Mouse (Mus musculus) cerebellum, adult 2 months (tissue): ENCODE results near the gene Sft2d1. TPM values are rescaled to one million over a fixed set of nuclear protein-coding genes. Genes with fewer than 3 reads are reported as not detected.
"Not testable (repeated sequence)": the region's sequence is repeated elsewhere in the genome, so short reads cannot be mapped to it uniquely, and the experiment has no call there.

Source experiments
- DNase-seq, 2 experiments: peaks; one replicate each; pipeline ENCODE4 v3.0.0; 2021
- H3K27ac ChIP-seq: fragments of 200-500 bp; 2 replicates; pipeline ENCODE4 v1.5.1; 2012; ENCODE audit warnings: low read length, control low read depth, inconsistent platforms; ENCODE audit not compliant: insufficient read depth
- H3K27me3 ChIP-seq: fragments of 200-500 bp; 2 replicates; pipeline ENCODE4 v1.6.1; 2012; ENCODE audit warnings: inconsistent platforms, mild to moderate bottlenecking, low read length, moderate library complexity; ENCODE audit not compliant: control insufficient read depth, insufficient read depth
- H3K4me1 ChIP-seq: fragments of 200-500 bp; 2 replicates; pipeline ENCODE4 v1.6.1; 2011; ENCODE audit warnings: low read length; ENCODE audit not compliant: control insufficient read depth, insufficient read depth
- H3K4me3 ChIP-seq: fragments of 200-500 bp; replicated peaks from 2 replicates; pipeline ENCODE3; 2011; ENCODE audit warnings: mild to moderate bottlenecking, low read depth, low read length, control low read depth; ENCODE audit not compliant: insufficient read depth
- CTCF ChIP-seq: fragments of 200-500 bp; IDR thresholded peaks from 2 replicates; pipeline ENCODE4 v1.5.1; 2011; ENCODE audit warnings: low read depth, mild to moderate bottlenecking, control low read depth, low read length, moderate library complexity, borderline replicate concordance; ENCODE audit not compliant: insufficient read depth
- POLR2A ChIP-seq: fragments of 200-500 bp; IDR thresholded peaks from 2 replicates; pipeline ENCODE4 v1.6.1; 2011; ENCODE audit warnings: low read length, control low read depth, borderline replicate concordance; ENCODE audit not compliant: insufficient read depth
- WGBS: fragments of 180-500 bp; shearing (Covaris S2); methylation state at CpG from one replicate; pipeline ENCODE4 v1.1.7; 2018; 5-methylcytosine and 5-hydroxymethylcytosine counted together
- polyA plus RNA-seq: library from polyadenylated mRNA; depleted of rRNA; stranded (reverse); fragments of >200 nt; gene quantifications from 2 replicates; pipeline ENCODE4 v1.2.3, GENCODE M21; 2012; rRNA removed

Sft2d1 gene
- 116 and 118 TPM in 2 replicates for polyA plus RNA-seq

DNA sequence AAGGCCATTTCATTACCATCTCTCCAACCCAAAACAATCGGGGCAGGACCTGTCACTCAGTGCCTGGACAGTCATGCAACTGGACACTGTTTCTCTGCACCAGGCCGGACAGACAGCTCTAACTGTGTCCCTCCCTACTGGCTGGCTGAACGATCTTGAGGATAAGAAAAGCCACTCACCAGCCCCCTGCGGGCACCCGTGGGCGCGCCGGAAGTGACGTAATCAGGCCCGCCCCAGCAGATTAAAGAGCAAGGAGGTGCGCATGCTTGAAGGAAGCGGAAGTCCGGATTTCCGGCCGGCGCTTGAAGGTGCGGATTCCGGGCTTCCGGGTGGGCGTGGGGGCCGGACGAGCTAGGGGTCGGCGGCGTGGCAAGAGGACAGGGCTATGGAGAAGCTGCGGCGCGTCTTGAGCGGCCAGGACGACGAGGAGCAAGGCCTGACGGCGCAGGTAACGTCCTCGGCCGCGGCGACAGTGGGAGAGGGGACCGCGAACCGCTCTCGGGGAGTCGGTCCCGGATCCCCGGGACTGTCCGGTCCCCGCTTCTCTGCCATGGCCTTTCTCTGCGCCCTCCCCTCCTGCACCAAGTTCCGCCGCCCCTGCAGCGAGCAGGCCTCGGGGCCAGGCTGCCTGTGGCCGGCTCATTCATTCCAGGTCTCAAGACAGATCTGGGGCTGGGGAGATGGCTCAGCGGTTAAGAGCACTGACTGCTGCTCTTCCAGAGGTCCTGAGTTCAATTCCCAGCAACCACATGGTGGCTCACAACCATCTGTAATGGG is at the start of gene Sft2d1:
Sft2d1 (plus strand) TSS at position 265 of the 777 bp plus-strand sequence.
- peaks cover 9% of the 10 kb centered on the region for H3K4me1 ChIP-seq
- peak within 1 kb of the TSS; percentile 99 for H3K4me3 ChIP-seq
- peak; percentile 95 for TF ChIP-seq POLR2A
- TF ChIP-seq CTCF, result no peak
- H3K27me3 ChIP-seq, result no peaks in the 10 kb centered on the region
- H3K27ac ChIP-seq, result peak within 1 kb of the TSS; percentile 81
- DNase-seq, result peak; percentile 98
- under 1% methylated on average over 54 of the region's 54 CpGs for WGBS

DNA sequence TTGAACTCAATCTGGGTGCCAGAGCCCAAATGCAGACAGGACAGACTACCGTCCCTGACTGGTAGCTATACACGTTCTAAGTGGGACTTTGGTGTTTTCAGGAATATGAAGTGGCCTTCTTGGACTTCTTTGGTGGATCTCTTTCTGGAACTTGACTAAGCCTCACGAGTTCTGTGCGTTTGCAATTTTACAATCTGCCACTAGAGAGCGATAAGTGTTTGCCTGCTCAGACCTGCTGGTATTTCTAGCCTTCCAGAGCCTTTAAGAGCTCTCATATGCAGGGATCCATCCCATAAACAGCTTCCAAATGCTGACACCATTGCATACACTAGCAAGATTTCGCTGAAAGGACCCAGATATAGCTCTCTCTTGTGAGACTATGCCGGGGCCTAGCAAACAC is 46.3 kb upstream of the Sft2d1 start:
- peak; percentile 53 to 66 for DNase-seq
- not testable (repeated sequence) for H3K4me1 ChIP-seq, H3K4me3 ChIP-seq, H3K27me3 ChIP-seq, H3K27ac ChIP-seq
- 10% methylated on average over 7 of the region's 7 CpGs for WGBS
- TF ChIP-seq CTCF, result peak; percentile 71

- Histone ChIP-seq H3K27me3 (no peaks in the 10 kb centered on the region), H3K27ac (no peak overlapping the region), H3K4me3 (no peak overlapping the region), H3K4me1 (no peaks in the 10 kb centered on the region; the same call in 1 of the 2 replicates)
- 40% methylated on average over 6 of the region's 6 CpGs for WGBS
- TF ChIP-seq POLR2A (no peak), CTCF (no peak)
- DNase-seq, result no peak
These were observed 38.7 kb upstream of the Sft2d1 start for GRCm38 (mm10) chr17:8272054-8272749.

GRCm38 (mm10) chr17:8272951-8273350 is 38.0 kb upstream of the Sft2d1 start:
- WGBS, result 77% methylated on average over 6 of the region's 6 CpGs
- H3K4me3 ChIP-seq, result no peak overlapping the region
- DNase-seq, result no peak
- H3K27ac ChIP-seq, result no peak overlapping the region
- TF ChIP-seq POLR2A, result no peak
- TF ChIP-seq CTCF, result no peak
- H3K4me1 ChIP-seq, result no peaks in the 10 kb centered on the region; the same call in 1 of the 2 replicates
- no peaks in the 10 kb centered on the region for H3K27me3 ChIP-seq

DNA sequence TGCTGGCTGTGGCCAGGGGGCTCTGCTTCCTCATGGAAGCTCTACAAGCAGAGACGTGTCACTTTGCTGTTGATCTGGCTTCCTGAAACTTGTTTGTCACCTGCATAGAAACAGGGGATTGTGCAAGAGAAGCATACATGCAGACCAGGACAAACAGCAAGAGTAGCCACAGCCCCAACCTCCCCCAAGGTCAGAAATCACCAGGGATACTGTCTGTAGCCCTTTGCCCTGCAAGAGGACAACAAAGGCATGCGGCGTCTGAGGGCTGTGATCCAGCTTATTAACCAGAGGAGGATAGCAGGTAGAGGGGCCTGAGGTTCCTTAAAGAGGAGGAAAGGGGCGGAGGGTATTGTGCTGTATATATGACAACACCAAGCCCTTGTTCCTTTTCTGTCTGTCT is 34.8 kb upstream of the Sft2d1 start:
- DNase-seq, result no peak
- WGBS, result 78% methylated on average over 4 of the region's 4 CpGs
- TF ChIP-seq POLR2A, result no peak
- TF ChIP-seq CTCF, result no peak
- H3K27me3 ChIP-seq, result no peaks in the 10 kb centered on the region
- H3K4me1 ChIP-seq, result no peaks in the 10 kb centered on the region; the same call in 1 of the 2 replicates
- H3K4me3 ChIP-seq, result no peak overlapping the region
- H3K27ac ChIP-seq, result no peak overlapping the region

- Histone ChIP-seq H3K27me3 (no peaks in the 10 kb centered on the region), H3K4me1 (no peaks in the 10 kb centered on the region; the same call in 1 of the 2 replicates), H3K4me3 (no peak overlapping the region), H3K27ac (no peak overlapping the region)
- 76% methylated on average over 7 of the region's 7 CpGs for WGBS
- TF ChIP-seq POLR2A, result no peak
- no peak for TF ChIP-seq CTCF
- DNase-seq, result no peak
These were observed 34.2 kb upstream of the Sft2d1 start for GRCm38 (mm10) chr17:8276680-8277079.

DNA sequence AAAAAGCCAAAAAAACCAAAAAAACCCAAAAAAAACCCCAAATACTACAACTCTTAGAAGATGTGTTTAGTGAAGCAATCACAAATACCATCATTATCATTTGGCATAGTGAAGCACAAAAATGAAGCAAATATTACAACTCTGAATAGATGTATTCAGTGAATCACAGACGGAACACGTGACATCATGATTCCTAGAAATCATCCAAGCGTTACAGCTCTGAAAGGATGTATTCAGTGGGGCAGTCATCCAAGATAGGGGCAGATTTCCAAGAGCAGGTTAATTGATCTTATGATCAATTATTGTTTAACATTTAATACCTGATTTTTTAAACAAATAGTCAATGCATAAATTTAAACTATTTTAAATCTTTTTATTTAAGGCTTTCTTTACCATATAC is 33.6 kb upstream of the Sft2d1 start:
- Histone ChIP-seq H3K4me1 (no peaks in the 10 kb centered on the region; the same call in 1 of the 2 replicates), H3K4me3 (no peak overlapping the region), H3K27me3 (no peaks in the 10 kb centered on the region), H3K27ac (no peak overlapping the region)
- WGBS, result 73% methylated on average over 3 of the region's 3 CpGs
- no peak for DNase-seq
- TF ChIP-seq POLR2A, result no peak
- TF ChIP-seq CTCF, result no peak

DNA sequence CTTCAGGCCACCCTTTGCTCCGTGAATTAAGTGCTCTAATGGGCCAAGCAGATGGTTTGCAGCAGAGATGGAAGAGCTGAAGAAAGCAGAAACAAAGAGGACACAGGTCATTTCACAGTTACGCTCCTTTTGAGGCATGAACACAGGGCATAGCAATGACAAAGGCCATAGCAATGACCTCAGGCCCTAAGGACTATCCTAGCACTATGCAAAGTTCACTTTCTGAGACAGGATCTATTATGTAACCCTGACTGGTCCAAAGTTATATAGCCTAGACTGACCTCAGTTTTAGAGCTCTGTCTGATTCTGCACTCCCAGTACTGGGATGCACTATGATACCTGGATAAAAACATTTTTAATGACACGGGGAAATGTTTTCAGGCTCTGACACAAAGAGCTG is 32.5 kb upstream of the Sft2d1 start:
- Histone ChIP-seq H3K27ac (no peak overlapping the region), H3K4me1 (no peaks in the 10 kb centered on the region; the same call in 1 of the 2 replicates), H3K27me3 (no peaks in the 10 kb centered on the region), H3K4me3 (no peak overlapping the region)
- no peak for DNase-seq
- WGBS, result 72% methylated on average over 3 of the region's 3 CpGs
- TF ChIP-seq CTCF, result no peak
- TF ChIP-seq POLR2A, result no peak
